Mouse (Mus musculus): ENCODE measurements around the gene Rgl1. TPM values are rescaled to one million over a fixed set of nuclear protein-coding genes. Genes with fewer than 3 reads are reported as not detected.

Rgl1 gene
- polyA plus RNA-seq, 1 experiment = 49.2 TPM

DNA sequence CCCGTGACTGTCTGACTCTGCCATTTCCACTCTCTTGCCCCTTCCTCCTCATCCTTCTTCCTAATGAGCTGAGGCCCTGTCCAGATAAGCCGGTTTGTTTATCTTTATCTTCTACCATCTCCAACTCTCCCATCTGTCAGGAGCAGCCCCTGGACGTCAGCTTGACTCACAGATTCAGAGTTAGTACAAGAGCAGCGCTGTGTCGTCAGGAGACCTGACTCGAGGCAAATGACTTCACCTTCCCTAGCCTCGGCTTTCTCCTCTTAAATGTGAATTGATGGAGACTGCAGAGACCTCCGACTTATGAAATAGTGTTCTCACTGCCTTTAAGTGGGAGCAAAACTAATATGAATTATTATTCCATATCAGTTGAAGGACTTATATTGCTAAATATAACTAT is 85.0 kb downstream of the Rgl1 start:
- TF ChIP-seq CTCF (IDR thresholded peaks at IDR 0.05; ENCODE audit: control insufficient read depth, insufficient read depth, insufficient replicate concordance, low read depth, low read length) (no peak), POLR2A (IDR thresholded peaks at IDR 0.05; ENCODE audit: control insufficient read depth, low read depth, low read length) (no peak)
- Histone ChIP-seq H3K27ac (ENCODE audit: control insufficient read depth, insufficient read depth, low read depth, low read length) (no peak overlapping the region), H3K36me3 (ENCODE audit: control insufficient read depth, insufficient read depth, low read length) (no peaks in the 10 kb centered on the region), H3K27me3 (ENCODE audit: control insufficient read depth, insufficient read depth, low read length) (no peaks in the 10 kb centered on the region), H3K4me3 (ENCODE audit: control insufficient read depth, low read depth, low read length) (no peak overlapping the region), H3K4me1 (ENCODE audit: control insufficient read depth, insufficient read depth, low read length) (no peaks in the 10 kb centered on the region)

DNA sequence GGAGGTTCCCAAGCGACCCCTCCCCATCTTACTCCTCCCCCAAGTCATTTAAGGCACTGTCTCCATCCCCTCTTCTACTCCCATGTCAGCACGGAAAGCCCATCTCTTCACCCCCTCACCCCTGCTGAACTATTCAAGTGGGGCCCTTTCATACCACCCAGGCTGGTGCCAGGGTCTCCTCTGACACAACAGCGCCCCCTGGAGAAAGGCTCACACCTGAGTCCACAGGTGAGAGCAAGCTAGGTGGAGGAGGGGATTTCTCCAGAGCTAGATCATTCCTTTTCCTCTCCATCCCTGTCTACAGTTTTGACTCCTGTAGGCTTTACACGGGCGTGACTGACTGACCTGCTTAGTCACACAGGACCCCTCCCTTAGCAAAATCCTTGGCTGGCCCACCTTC is 87.7 kb downstream of the Rgl1 start:
- Histone ChIP-seq H3K4me3 (ENCODE audit: control insufficient read depth, low read depth, low read length) (no peak overlapping the region), H3K4me1 (ENCODE audit: control insufficient read depth, insufficient read depth, low read length) (0 out of 2 replicates have a peak, but pooled peaks cover 2% of the 10 kb centered on the region), H3K27me3 (ENCODE audit: control insufficient read depth, insufficient read depth, low read length) (no peaks in the 10 kb centered on the region), H3K36me3 (ENCODE audit: control insufficient read depth, insufficient read depth, low read length) (no peaks in the 10 kb centered on the region), H3K27ac (ENCODE audit: control insufficient read depth, insufficient read depth, low read depth, low read length) (no peak overlapping the region)
- peak; percentile 42; the same call in 1 of the 2 replicates for TF ChIP-seq CTCF (IDR thresholded peaks at IDR 0.05; ENCODE audit: control insufficient read depth, insufficient read depth, insufficient replicate concordance, low read depth, low read length)
- no peak for TF ChIP-seq POLR2A (IDR thresholded peaks at IDR 0.05; ENCODE audit: control insufficient read depth, low read depth, low read length)

DNA sequence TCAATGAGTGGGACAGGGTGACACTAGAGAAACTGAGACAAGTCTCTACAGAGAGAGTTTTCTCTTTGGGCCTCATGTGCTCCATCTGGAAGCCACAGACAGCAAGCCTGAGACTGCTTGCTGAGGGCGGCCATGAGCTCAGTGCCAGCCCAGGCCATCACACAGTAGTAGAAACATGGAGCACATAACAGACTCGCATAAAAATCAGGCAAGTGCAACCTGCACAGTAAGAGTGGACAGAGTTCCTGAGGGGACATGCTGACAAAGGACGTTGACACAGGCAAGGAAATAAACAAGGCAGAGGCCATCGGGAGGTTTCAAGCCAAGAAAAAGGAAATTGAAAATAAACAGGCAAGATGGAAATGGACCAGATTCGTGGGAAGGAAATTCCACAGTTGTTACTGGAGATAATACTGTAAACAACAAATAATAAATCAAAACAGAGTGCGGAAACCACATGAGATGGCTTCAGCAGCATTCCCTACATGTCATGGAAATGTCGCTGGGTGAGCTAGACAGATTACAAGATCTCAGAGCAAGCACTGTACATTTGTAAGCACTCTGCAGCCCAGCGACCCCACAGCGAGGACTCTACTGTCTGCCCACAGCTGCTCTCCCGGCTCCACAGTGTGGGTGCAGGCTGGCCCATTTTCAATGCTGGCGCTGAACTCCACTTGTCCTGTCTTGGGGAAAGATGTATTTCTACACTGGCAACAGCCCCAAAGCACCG is 88.5 kb downstream of the Rgl1 start:
- Histone ChIP-seq H3K4me3 (ENCODE audit: control insufficient read depth, low read depth, low read length) (no peak overlapping the region), H3K36me3 (ENCODE audit: control insufficient read depth, insufficient read depth, low read length) (no peaks in the 10 kb centered on the region), H3K27ac (ENCODE audit: control insufficient read depth, insufficient read depth, low read depth, low read length) (no peak overlapping the region), H3K4me1 (ENCODE audit: control insufficient read depth, insufficient read depth, low read length) (0 out of 2 replicates have a peak, but pooled peaks cover 2% of the 10 kb centered on the region), H3K27me3 (ENCODE audit: control insufficient read depth, insufficient read depth, low read length) (no peaks in the 10 kb centered on the region)
- TF ChIP-seq CTCF (IDR thresholded peaks at IDR 0.05; ENCODE audit: control insufficient read depth, insufficient read depth, insufficient replicate concordance, low read depth, low read length) (no peak), POLR2A (IDR thresholded peaks at IDR 0.05; ENCODE audit: control insufficient read depth, low read depth, low read length) (no peak)

DNA sequence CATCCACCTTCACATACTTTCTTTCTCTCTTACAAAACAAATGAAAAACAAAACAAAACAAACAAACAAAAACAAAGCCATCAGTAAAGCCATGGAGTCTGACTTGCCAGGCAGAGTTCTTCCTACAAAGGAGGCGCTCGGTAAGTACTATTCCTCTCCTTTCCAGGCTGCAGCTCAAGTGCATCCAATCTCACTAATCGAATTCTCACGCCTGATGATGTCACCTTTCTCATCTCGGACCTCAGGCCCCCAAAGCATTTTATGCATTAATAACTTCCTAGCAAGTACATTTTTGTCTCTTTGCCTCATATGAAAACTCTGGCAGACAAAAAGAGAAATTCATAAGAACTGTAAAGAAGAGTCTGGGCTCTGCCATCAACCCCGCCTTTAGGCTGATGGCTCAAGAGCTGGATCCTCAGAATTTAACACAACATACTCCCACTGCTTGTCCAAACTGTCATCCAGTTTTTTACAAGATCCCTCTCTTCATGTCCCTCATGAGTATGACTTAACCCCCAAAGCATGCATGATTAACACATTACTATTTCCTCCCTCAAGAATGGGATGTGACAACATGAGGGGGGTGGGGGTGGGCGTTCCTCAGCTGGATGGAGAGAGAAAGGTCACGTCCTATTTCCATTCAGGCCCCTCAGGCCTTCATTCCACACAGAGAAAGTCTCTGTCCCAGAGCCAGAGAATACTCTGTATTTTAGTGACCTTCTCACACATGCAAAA is 96.5 kb downstream of the Rgl1 start:
- no peaks in the 10 kb centered on the region for H3K36me3 ChIP-seq (ENCODE audit: control insufficient read depth, insufficient read depth, low read length)
- H3K27me3 ChIP-seq (ENCODE audit: control insufficient read depth, insufficient read depth, low read length) = no peaks in the 10 kb centered on the region
- no peak overlapping the region for H3K27ac ChIP-seq (ENCODE audit: control insufficient read depth, insufficient read depth, low read depth, low read length)
- no peak for TF ChIP-seq POLR2A (IDR thresholded peaks at IDR 0.05; ENCODE audit: control insufficient read depth, low read depth, low read length)
- TF ChIP-seq CTCF (IDR thresholded peaks at IDR 0.05; ENCODE audit: control insufficient read depth, insufficient read depth, insufficient replicate concordance, low read depth, low read length) = no peak
- peak overlapping the region; percentile 15; the same call in 1 of the 2 replicates for H3K4me3 ChIP-seq (ENCODE audit: control insufficient read depth, low read depth, low read length)
- H3K4me1 ChIP-seq (ENCODE audit: control insufficient read depth, insufficient read depth, low read length) = no peaks in the 10 kb centered on the region; the same call in 1 of the 2 replicates

DNA sequence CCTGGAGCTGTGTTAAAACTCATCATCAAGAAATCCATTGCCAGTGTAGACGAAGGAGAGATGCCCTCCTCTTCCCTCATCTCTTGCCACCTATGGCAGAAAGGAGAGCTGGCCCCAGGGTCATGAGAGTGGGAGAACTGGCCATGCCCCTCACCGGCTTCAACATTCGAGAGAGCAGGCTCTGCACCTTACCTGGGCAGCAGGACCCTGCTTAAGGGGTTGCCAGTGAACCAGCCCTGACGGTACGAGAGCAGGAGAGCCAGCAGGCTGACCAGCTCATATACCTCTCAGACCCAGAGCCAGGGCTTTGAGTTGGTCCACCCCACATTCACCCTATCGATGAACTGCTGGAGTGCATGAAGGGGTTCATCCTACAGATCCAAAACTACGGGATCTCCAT is 105.7 kb downstream of the Rgl1 start:
- Histone ChIP-seq H3K4me1 (ENCODE audit: control insufficient read depth, insufficient read depth, low read length) (no peaks in the 10 kb centered on the region), H3K4me3 (ENCODE audit: control insufficient read depth, low read depth, low read length) (no peak overlapping the region), H3K27me3 (ENCODE audit: control insufficient read depth, insufficient read depth, low read length) (no peaks in the 10 kb centered on the region), H3K36me3 (ENCODE audit: control insufficient read depth, insufficient read depth, low read length) (no peaks in the 10 kb centered on the region), H3K27ac (ENCODE audit: control insufficient read depth, insufficient read depth, low read depth, low read length) (no peak overlapping the region)
- TF ChIP-seq POLR2A (IDR thresholded peaks at IDR 0.05; ENCODE audit: control insufficient read depth, low read depth, low read length) (no peak), CTCF (IDR thresholded peaks at IDR 0.05; ENCODE audit: control insufficient read depth, insufficient read depth, insufficient replicate concordance, low read depth, low read length) (no peak)

DNA sequence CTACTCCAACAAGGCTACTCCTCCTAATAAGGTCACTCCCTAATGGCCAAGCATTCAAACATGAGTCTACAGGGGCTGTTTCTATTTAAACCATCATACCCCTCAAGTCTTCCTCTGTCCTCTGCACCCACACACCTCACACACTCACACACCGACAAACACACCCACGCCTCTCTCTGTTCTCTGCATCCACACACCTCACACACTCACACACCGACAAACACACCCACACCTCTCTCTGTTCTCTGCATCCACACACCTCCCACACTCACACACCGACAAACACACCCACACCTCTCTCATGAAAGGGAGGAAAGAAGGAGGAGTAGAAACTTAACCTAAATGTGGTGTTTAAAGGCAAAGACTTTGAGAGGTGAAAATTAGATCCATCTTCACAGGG is 106.2 kb downstream of the Rgl1 start:
- no peaks in the 10 kb centered on the region for H3K36me3 ChIP-seq (ENCODE audit: control insufficient read depth, insufficient read depth, low read length)
- no peak overlapping the region for H3K27ac ChIP-seq (ENCODE audit: control insufficient read depth, insufficient read depth, low read depth, low read length)
- no peak overlapping the region for H3K4me3 ChIP-seq (ENCODE audit: control insufficient read depth, low read depth, low read length)
- H3K4me1 ChIP-seq (ENCODE audit: control insufficient read depth, insufficient read depth, low read length) = no peaks in the 10 kb centered on the region
- TF ChIP-seq CTCF (IDR thresholded peaks at IDR 0.05; ENCODE audit: control insufficient read depth, insufficient read depth, insufficient replicate concordance, low read depth, low read length) (no peak), POLR2A (IDR thresholded peaks at IDR 0.05; ENCODE audit: control insufficient read depth, low read depth, low read length) (no peak)
- H3K27me3 ChIP-seq (ENCODE audit: control insufficient read depth, insufficient read depth, low read length) = no peaks in the 10 kb centered on the region

DNA sequence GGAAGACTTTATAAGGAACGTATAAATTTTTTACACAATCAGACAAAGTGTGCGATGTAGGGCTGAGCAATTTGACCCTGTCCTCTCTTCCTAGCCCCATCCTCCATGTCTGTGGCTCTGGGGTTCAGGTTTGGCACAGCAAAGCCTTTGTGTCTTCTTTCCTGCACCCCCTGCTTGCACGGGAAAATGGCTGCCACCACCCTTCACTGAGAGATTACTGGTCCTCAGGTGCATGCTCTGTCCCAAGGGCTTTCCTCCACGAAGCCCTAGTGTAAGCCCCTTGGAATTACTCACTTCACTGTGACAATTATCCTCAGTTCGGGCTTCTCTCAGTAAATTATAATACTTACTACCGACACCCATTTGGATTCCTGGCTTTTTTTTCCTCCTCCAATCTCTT is 109.5 kb downstream of the Rgl1 start:
- Histone ChIP-seq H3K36me3 (ENCODE audit: control insufficient read depth, insufficient read depth, low read length) (no peaks in the 10 kb centered on the region), H3K4me1 (ENCODE audit: control insufficient read depth, insufficient read depth, low read length) (no peaks in the 10 kb centered on the region), H3K27ac (ENCODE audit: control insufficient read depth, insufficient read depth, low read depth, low read length) (no peak overlapping the region), H3K27me3 (ENCODE audit: control insufficient read depth, insufficient read depth, low read length) (no peaks in the 10 kb centered on the region), H3K4me3 (ENCODE audit: control insufficient read depth, low read depth, low read length) (no peak overlapping the region)
- TF ChIP-seq CTCF (IDR thresholded peaks at IDR 0.05; ENCODE audit: control insufficient read depth, insufficient read depth, insufficient replicate concordance, low read depth, low read length) (no peak), POLR2A (IDR thresholded peaks at IDR 0.05; ENCODE audit: control insufficient read depth, low read depth, low read length) (no peak)
